8 mouse cellular contexts compared by ENCODE assay signal in genomic region chr8:83652744-83653661, GRCm38 (mm10). TPM values are rescaled to one million over a fixed set of nuclear protein-coding genes. Genes with fewer than 3 reads are reported as not detected.
DNase-seq lines count a peak whose midpoint lies in the region; ATAC-seq and TF ChIP-seq lines count a peak whose summit lies in the region.

No protein-coding gene starts in this region.

- ATAC-seq in heart, embryonic 12.5 days (ENCODE audit: insufficient number of reproducible peaks, low FRiP score): 0 out of 2 replicates have a peak, but pooled peaks have one; percentile 7
- ATAC-seq in G1E (ENCODE audit: extremely low read depth, insufficient number of reproducible peaks, low FRiP score, poor library complexity, severe bottlenecking): no peak
- peak; percentile 17; the same call in 1 of the 2 replicates for ATAC-seq in embryonic facial prominence, embryonic 15.5 days (ENCODE audit: insufficient number of reproducible peaks, low FRiP score, low TSS enrichment, low read depth)
- ATAC-seq in intestine, embryonic 14.5 days (replicated peaks; ENCODE audit: low FRiP score, low TSS enrichment, low read depth): peak; percentile 52
- ATAC-seq in megakaryocyte, adult 5-6 weeks (ENCODE audit: poor library complexity, severe bottlenecking): peak; percentile 22

- H3K27ac ChIP-seq in heart, embryonic 12.5 days (ENCODE audit: poor library complexity, severe bottlenecking): peak overlapping the region; percentile 72
- H3K27ac ChIP-seq in embryonic facial prominence, embryonic 15.5 days (replicated peaks): peak overlapping the region; percentile 84
- peak overlapping the region; percentile 74 for H3K27ac ChIP-seq in intestine, embryonic 14.5 days (ENCODE audit: low read depth)

- H3K4me1 ChIP-seq in heart, embryonic 12.5 days (replicated peaks): peaks cover 28% of the 10 kb centered on the region
- peaks cover 24% of the 10 kb centered on the region for H3K4me1 ChIP-seq in G1E (ENCODE audit: insufficient read depth, low read depth, low read length)
- H3K4me1 ChIP-seq in embryonic facial prominence, embryonic 15.5 days: peaks cover 24% of the 10 kb centered on the region
- peaks cover 12% of the 10 kb centered on the region for H3K4me1 ChIP-seq in intestine, embryonic 14.5 days (replicated peaks; ENCODE audit: control insufficient read depth, insufficient read depth, low read length)

- DNase-seq in heart, adult 9 months (ENCODE audit: low spot score in 2 of 2): no peak
- DNase-seq in G1E (ENCODE audit: low spot score): no peak
- peak; percentile 74 for DNase-seq in intestine, embryonic 14.5 days (ENCODE audit: low spot score)
- peak; percentile 55 for DNase-seq in thymus, postnatal 4 days
- DNase-seq in layer of hippocampus, adult 9-11 months: no peak

- WGBS in heart, embryonic 12.5 days: under 1% methylated on average over 45 of the region's 46 CpGs
- WGBS in embryonic facial prominence, embryonic 15.5 days: 1% methylated on average over 44 of the region's 46 CpGs
- 2% methylated on average over 43 of the region's 46 CpGs for WGBS in intestine, embryonic 14.5 days

- H3K9ac ChIP-seq in heart, embryonic 12.5 days: peak overlapping the region; percentile 93
- H3K9ac ChIP-seq in embryonic facial prominence, embryonic 15.5 days: peak overlapping the region; percentile 72
- H3K9ac ChIP-seq in intestine, embryonic 14.5 days (ENCODE audit: low read length): peak overlapping the region; percentile 81

- peaks cover 22% of the 10 kb centered on the region for H3K36me3 ChIP-seq in heart, embryonic 12.5 days
- peaks cover 37% of the 10 kb centered on the region for H3K36me3 ChIP-seq in G1E (replicated peaks)
- peaks cover 5% of the 10 kb centered on the region; the same call in 1 of the 2 replicates for H3K36me3 ChIP-seq in embryonic facial prominence, embryonic 15.5 days
- peaks cover 13% of the 10 kb centered on the region; the same call in 1 of the 2 replicates for H3K36me3 ChIP-seq in intestine, embryonic 14.5 days (ENCODE audit: control insufficient read depth, insufficient read depth, low read length)

- peak overlapping the region; percentile 90 for H3K4me3 ChIP-seq in heart, embryonic 12.5 days
- peak overlapping the region; percentile 86 for H3K4me3 ChIP-seq in G1E (ENCODE audit: low read depth, low read length)
- H3K4me3 ChIP-seq in embryonic facial prominence, embryonic 15.5 days (replicated peaks): peak overlapping the region; percentile 83
- H3K4me3 ChIP-seq in intestine, embryonic 14.5 days (ENCODE audit: low read depth, low read length): peak overlapping the region; percentile 95

- no peaks in the 10 kb centered on the region for H3K27me3 ChIP-seq in heart, embryonic 12.5 days (replicated peaks)
- H3K27me3 ChIP-seq in G1E (ENCODE audit: insufficient read depth, low read length): 0 out of 2 replicates have a peak, but pooled peaks cover 3% of the 10 kb centered on the region
- H3K27me3 ChIP-seq in embryonic facial prominence, embryonic 15.5 days: no peaks in the 10 kb centered on the region
- H3K27me3 ChIP-seq in intestine, embryonic 14.5 days (replicated peaks; ENCODE audit: control insufficient read depth, insufficient read depth, low read length): no peaks in the 10 kb centered on the region

- H3K4me2 ChIP-seq in heart, embryonic 12.5 days: peak overlapping the region; percentile 95
- peak overlapping the region; percentile 83 for H3K4me2 ChIP-seq in embryonic facial prominence, embryonic 15.5 days (replicated peaks)
- H3K4me2 ChIP-seq in intestine, embryonic 14.5 days (ENCODE audit: low read length): peak overlapping the region; percentile 72

- TF ChIP-seq CTCF in G1E (IDR thresholded peaks at IDR 0.05; ENCODE audit: low read depth, low read length): no peak

- 0 out of 2 replicates have a peak, but pooled peaks cover 4% of the 10 kb centered on the region for H3K9me3 ChIP-seq in heart, embryonic 12.5 days (replicated peaks)
- H3K9me3 ChIP-seq in G1E (replicated peaks): peaks cover 5% of the 10 kb centered on the region
- H3K9me3 ChIP-seq in embryonic facial prominence, embryonic 15.5 days (replicated peaks): no peaks in the 10 kb centered on the region
- H3K9me3 ChIP-seq in intestine, embryonic 14.5 days (ENCODE audit: control insufficient read depth, low read length): no peaks in the 10 kb centered on the region

RNA-seq across cellular contexts. Expression of gene Gipc1, which starts 0.5 kb away (rescaled TPM):
- 175 and 180 TPM in 2 replicates for polyA plus RNA-seq in heart, embryonic 12.5 days (2016; fragmentation: Nextera tagmentation; extraction: Ambion mirVana)
- total RNA-seq in G1E (2014; fragmentation: Nextera tagmentation): 27.7 and 37.7 TPM in 2 replicates
- total RNA-seq in G1E (2017): 25.3 and 27.7 TPM in 2 replicates
- polyA plus RNA-seq in G1E (2012): 65.3 and 78.0 TPM in 2 replicates
- polyA plus RNA-seq in embryonic facial prominence, embryonic 15.5 days (2015; fragmentation: Nextera tagmentation; extraction: Ambion mirVana): 180 and 192 TPM in 2 replicates
- 158 and 160 TPM in 2 replicates for polyA plus RNA-seq in intestine, embryonic 14.5 days (2014; fragmentation: Nextera tagmentation; extraction: Ambion mirVana)
- total RNA-seq in megakaryocyte, adult 5-6 weeks (2015): 15.4 and 16.4 TPM in 2 replicates
- 18.9 and 25.4 TPM in 2 replicates for total RNA-seq in megakaryocyte, adult 5-6 weeks (2017)

RNA-seq across cellular contexts. Expression of gene Ptger1, which starts 13.5 kb away (rescaled TPM):
- 0.32 and 0.60 TPM in 2 replicates for polyA plus RNA-seq in heart, embryonic 12.5 days (2016; fragmentation: Nextera tagmentation; extraction: Ambion mirVana)
- 1.1 TPM in 1 of 2 replicates, not detected in the other for total RNA-seq in G1E (2014; fragmentation: Nextera tagmentation)
- total RNA-seq in G1E (2017): 1.6 and 1.8 TPM in 2 replicates
- polyA plus RNA-seq in G1E (2012): 0.23 and 0.38 TPM in 2 replicates
- polyA plus RNA-seq in embryonic facial prominence, embryonic 15.5 days (2015; fragmentation: Nextera tagmentation; extraction: Ambion mirVana): 1.2 and 1.4 TPM in 2 replicates
- polyA plus RNA-seq in intestine, embryonic 14.5 days (2014; fragmentation: Nextera tagmentation; extraction: Ambion mirVana): 1.3 and 2.0 TPM in 2 replicates
- 0.07 TPM in 1 of 2 replicates, not detected in the other for total RNA-seq in megakaryocyte, adult 5-6 weeks (2015)
- 1.7 and 2.2 TPM in 2 replicates for total RNA-seq in megakaryocyte, adult 5-6 weeks (2017)

RNA-seq across cellular contexts. Expression of gene Dnajb1, which starts 45.0 kb away (rescaled TPM):
- 45.1 and 47.4 TPM in 2 replicates for polyA plus RNA-seq in heart, embryonic 12.5 days (2016; fragmentation: Nextera tagmentation; extraction: Ambion mirVana)
- total RNA-seq in G1E (2014; fragmentation: Nextera tagmentation) (44.4 and 44.8 TPM in 2 replicates), G1E (2017) (37.8 and 37.9 TPM in 2 replicates)
- 36.0 and 42.1 TPM in 2 replicates for polyA plus RNA-seq in G1E (2012)
- 75.2 and 76.6 TPM in 2 replicates for polyA plus RNA-seq in embryonic facial prominence, embryonic 15.5 days (2015; fragmentation: Nextera tagmentation; extraction: Ambion mirVana)
- 46.5 and 48.7 TPM in 2 replicates for polyA plus RNA-seq in intestine, embryonic 14.5 days (2014; fragmentation: Nextera tagmentation; extraction: Ambion mirVana)
- 40.0 and 40.7 TPM in 2 replicates for total RNA-seq in megakaryocyte, adult 5-6 weeks (2015)
- total RNA-seq in megakaryocyte, adult 5-6 weeks (2017): 26.4 and 34.4 TPM in 2 replicates

RNA-seq across cellular contexts. Expression of gene Tecr, which starts 45.2 kb away (rescaled TPM):
- polyA plus RNA-seq in heart, embryonic 12.5 days (2016; fragmentation: Nextera tagmentation; extraction: Ambion mirVana): 445 and 456 TPM in 2 replicates
- 305 and 398 TPM in 2 replicates for total RNA-seq in G1E (2014; fragmentation: Nextera tagmentation)
- 145 and 186 TPM in 2 replicates for total RNA-seq in G1E (2017)
- polyA plus RNA-seq in G1E (2012): 168 and 216 TPM in 2 replicates
- 540 and 549 TPM in 2 replicates for polyA plus RNA-seq in embryonic facial prominence, embryonic 15.5 days (2015; fragmentation: Nextera tagmentation; extraction: Ambion mirVana)
- 660 and 684 TPM in 2 replicates for polyA plus RNA-seq in intestine, embryonic 14.5 days (2014; fragmentation: Nextera tagmentation; extraction: Ambion mirVana)
- 282 and 314 TPM in 2 replicates for total RNA-seq in megakaryocyte, adult 5-6 weeks (2015)
- 248 and 255 TPM in 2 replicates for total RNA-seq in megakaryocyte, adult 5-6 weeks (2017)

RNA-seq across cellular contexts. Expression of gene Pkn1, which starts 46.0 kb away (rescaled TPM):
- polyA plus RNA-seq in heart, embryonic 12.5 days (2016; fragmentation: Nextera tagmentation; extraction: Ambion mirVana): 24.4 and 28.7 TPM in 2 replicates
- total RNA-seq in G1E (2014; fragmentation: Nextera tagmentation) (104 and 109 TPM in 2 replicates), G1E (2017) (89.4 and 116 TPM in 2 replicates)
- polyA plus RNA-seq in G1E (2012): 150 and 153 TPM in 2 replicates
- 23.7 and 25.8 TPM in 2 replicates for polyA plus RNA-seq in embryonic facial prominence, embryonic 15.5 days (2015; fragmentation: Nextera tagmentation; extraction: Ambion mirVana)
- polyA plus RNA-seq in intestine, embryonic 14.5 days (2014; fragmentation: Nextera tagmentation; extraction: Ambion mirVana): 28.5 and 31.5 TPM in 2 replicates
- total RNA-seq in megakaryocyte, adult 5-6 weeks (2015): 53.3 and 55.4 TPM in 2 replicates
- total RNA-seq in megakaryocyte, adult 5-6 weeks (2017): 103 and 110 TPM in 2 replicates

Comparison
In these comparisons a context has a peak if more than half of its experiments do, and no peak if none do; other contexts are left out.
1. DNase-seq: peak in intestine, embryonic 14.5 days (single experiment) and thymus, postnatal 4 days (single experiment); none in heart, adult 9 months (0 of 2), G1E (single experiment) and layer of hippocampus, adult 9-11 months (single experiment).
2. Peak in every context shown above with its lines, with median percentiles within 50 percentile points of each other: H3K27ac ChIP-seq, H3K4me2 ChIP-seq, H3K4me3 ChIP-seq and H3K9ac ChIP-seq.